Mouse (Mus musculus) ES-E14 (cell line): ENCODE results near the gene Spata21. TPM values are rescaled to one million over a fixed set of nuclear protein-coding genes. Genes with fewer than 3 reads are reported as not detected.
"Not testable (repeated sequence)": the region's sequence is repeated elsewhere in the genome, so short reads cannot be mapped to it uniquely, and the experiment has no call there.

Source experiments
- DNase-seq: peaks from one replicate; pipeline ENCODE4 v3.0.0-alpha.2; 2013; ENCODE audit warnings: low read depth, low spot score
- H3K27ac ChIP-seq: 2 replicates; pipeline ENCODE4 v1.5.1; 2012; ENCODE audit warnings: low read depth, mild to moderate bottlenecking, low read length, moderate library complexity, mixed read lengths; ENCODE audit not compliant: poor library complexity, insufficient read depth, severe bottlenecking
- H3K36me3 ChIP-seq: 2 replicates; pipeline ENCODE4 v1.6.1; 2012; ENCODE audit warnings: mild to moderate bottlenecking, low read length, moderate library complexity, mixed read lengths; ENCODE audit not compliant: control insufficient read depth, poor library complexity, insufficient read depth, severe bottlenecking
- H3K4me1 ChIP-seq, 2 experiments: fragments of 150-350 bp in 1 of 2; sonication (generic) in 1 of 2; 2 replicates each; pipeline ENCODE4 v1.6.1; 2012; ENCODE audit warnings: low read length in 2 of 2, mild to moderate bottlenecking in 1 of 2, mixed read lengths in 1 of 2; ENCODE audit not compliant: control insufficient read depth in 2 of 2, insufficient read depth in 2 of 2, poor library complexity in 1 of 2
- H3K4me3 ChIP-seq, 2 experiments: fragments of 150-350 bp in 1 of 2; sonication (generic) in 1 of 2; 2 replicates each; pipeline ENCODE4 v1.5.1; 2012; ENCODE audit warnings: low read length in 2 of 2, low read depth in 1 of 2, mild to moderate bottlenecking in 1 of 2, mixed read lengths in 1 of 2; ENCODE audit not compliant: insufficient read depth in 1 of 2, poor library complexity in 1 of 2, severe bottlenecking in 1 of 2
- H3K9ac ChIP-seq: 2 replicates; pipeline ENCODE4 v1.6.1; 2012; ENCODE audit warnings: low read depth, mild to moderate bottlenecking, low read length, mixed read lengths; ENCODE audit not compliant: poor library complexity, insufficient read depth, severe bottlenecking
- H3K9me3 ChIP-seq: fragments of 150-350 bp; sonication (generic); 2 replicates; pipeline ENCODE4 v1.6.1; 2012; ENCODE audit warnings: low read depth, mild to moderate bottlenecking, low read length; ENCODE audit not compliant: control insufficient read depth, insufficient read depth
- CHD2 ChIP-seq: IDR thresholded peaks from 2 replicates; pipeline ENCODE4 v1.6.1; 2014; ENCODE audit warnings: mild to moderate bottlenecking, low read depth, low read length, inconsistent platforms
- HCFC1 ChIP-seq: IDR thresholded peaks from 2 replicates; pipeline ENCODE4 v1.6.1; 2012; ENCODE audit warnings: low read length, inconsistent platforms, borderline replicate concordance; ENCODE audit not compliant: insufficient read depth
- MAFK ChIP-seq: IDR thresholded peaks from 2 replicates; pipeline ENCODE4 v1.6.1; 2014; ENCODE audit warnings: mild to moderate bottlenecking, low read depth, low read length, inconsistent platforms; ENCODE audit not compliant: insufficient read depth
- ZC3H11A ChIP-seq: IDR thresholded peaks from 2 replicates; pipeline ENCODE4 v1.6.1; 2012; ENCODE audit warnings: low read depth, mild to moderate bottlenecking, inconsistent platforms, low read length, borderline replicate concordance
- ZNF384 ChIP-seq: IDR thresholded peaks from 2 replicates; pipeline ENCODE4 v1.6.1; 2012; ENCODE audit warnings: low read depth, low read length, inconsistent platforms
- in situ Hi-C, 2 experiments: fragments of 600-800 bp; cut with MboI; formaldehyde crosslinking; loops; one replicate each; pipeline ENCODE4 v1.15.1; 2025; ENCODE audit warnings: low sequenced_read_pairs in 2 of 2, inconsistent platforms in 1 of 2; ENCODE audit not compliant: unreplicated experiment in 2 of 2
- total RNA-seq: library from RNA; depleted of rRNA; stranded (reverse); fragments of 300-350 nt; gene quantifications from 2 replicates; pipeline ENCODE4 v1.2.3, GENCODE M21; 2012

Spata21 gene
- total RNA-seq, 1 experiment = 0.27 TPM

DNA sequence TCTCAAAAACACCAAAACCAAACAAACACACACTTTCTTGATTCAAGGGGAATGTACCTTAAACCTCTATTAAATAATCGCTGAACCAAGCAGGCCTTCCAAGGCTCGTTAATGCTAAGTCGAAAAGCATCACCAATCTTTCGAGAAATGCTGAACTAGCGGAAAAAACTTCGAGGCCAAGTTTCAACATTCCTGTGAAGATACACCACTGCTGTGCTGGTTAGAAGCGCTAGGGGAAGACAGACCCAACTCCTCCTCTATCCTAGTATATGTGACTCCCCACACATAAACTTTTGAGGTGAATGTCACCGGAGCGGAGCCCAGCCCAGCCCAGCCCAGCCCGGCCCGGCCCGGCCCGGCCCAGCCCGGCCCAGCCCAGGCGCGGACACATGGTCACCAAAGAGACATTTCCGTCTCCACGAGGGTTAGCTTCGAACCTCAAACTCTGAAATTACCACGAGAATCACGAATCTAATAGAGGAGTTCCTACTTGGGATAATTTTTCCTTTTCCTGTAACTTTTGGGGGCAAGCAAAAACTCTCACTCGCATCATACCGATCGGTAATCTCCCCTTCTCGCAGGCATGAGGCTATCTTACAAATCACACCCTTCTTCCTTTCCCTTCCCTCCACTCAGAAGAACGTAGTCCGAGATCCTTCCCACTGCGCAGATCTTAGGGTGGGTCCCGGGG, 50.4 kb downstream of the Spata21 start:
- in situ Hi-C loops = no loop called here

DNA sequence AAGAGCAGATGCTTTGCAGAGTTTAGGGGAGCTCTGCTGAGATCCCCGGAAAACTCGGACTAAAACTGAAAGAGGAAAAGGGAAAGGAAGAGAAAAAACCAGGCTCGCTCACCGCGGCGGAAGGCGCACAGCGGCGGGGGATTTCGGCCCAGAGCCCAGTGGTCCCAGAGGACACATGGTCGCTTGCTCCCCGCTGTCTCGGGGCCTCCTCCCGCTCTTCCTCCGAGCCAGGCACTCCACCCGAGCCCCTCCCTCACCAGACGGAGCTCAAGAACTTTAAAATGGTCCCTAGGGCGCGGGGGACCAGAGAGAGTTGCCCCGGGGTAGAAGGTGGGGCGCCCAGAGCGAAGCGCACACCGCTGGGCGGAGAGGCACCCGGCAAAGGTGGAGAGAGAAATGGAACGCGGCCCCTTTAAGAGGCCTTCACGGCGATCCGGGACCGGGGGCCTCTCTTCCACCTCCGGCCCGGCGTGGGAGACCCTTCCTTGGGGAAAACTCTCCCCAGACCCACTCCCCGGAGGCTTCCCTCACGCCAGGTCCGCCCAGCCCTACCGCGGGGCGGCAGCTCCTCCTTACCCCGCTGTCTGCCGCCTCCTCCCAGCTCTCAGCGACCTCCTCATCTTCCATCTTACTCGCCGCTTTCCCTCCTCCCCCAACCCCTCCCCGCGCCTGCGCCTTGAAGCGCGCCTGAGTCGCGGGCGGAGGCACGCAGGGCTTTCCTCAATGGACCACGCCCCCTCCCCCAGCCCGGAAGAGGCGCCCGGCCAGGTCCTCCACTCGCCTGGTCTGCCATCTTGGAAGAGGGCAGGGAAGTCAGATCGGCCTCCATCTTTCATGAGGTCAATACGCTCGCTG, 51.2 kb downstream of the Spata21 start, which contains the start of gene Szrd1:
Gene Szrd1, minus strand, starts transcription at position 660 of the 855 bp plus-strand sequence.
- peak; percentile 91 for TF ChIP-seq HCFC1
- TF ChIP-seq ZNF384 = no peak

More for the DNA sequence above, 50.4 kb downstream of the Spata21 start:
- Histone ChIP-seq H3K9ac (peak overlapping the region; percentile 81), H3K9me3 (no peaks in the 10 kb centered on the region), H3K4me1 (peaks cover 14 to 21% of the 10 kb centered on the region in 2 experiments), H3K36me3 (no peaks in the 10 kb centered on the region; the same call in 1 of the 2 replicates), H3K27ac (peak overlapping the region; percentile 50), H3K4me3 (peak overlapping the region; percentile 74 to 96)
- TF ChIP-seq ZC3H11A = no peak
- TF ChIP-seq MAFK = peak; percentile 86
- no peak for DNase-seq

DNA sequence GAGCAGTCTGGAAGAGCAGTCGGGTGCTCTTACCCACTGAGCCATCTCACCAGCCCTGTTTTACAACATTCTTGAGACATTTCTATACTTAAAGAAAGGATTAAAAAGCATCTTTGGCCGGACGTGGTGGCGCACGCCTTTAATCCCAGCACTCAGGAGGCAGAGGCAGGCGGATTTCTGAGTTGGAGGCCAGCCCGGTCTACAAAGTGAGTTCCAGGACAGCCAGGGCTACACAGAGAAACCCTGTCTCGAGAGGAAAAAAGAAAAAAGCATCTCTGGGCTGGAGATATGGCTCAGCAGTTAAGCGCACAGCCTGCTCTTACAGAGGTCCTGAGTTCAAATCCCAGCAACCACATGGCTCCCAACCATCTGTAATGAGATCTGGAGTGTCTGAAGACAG, 52.2 kb downstream of the Spata21 start:
- in situ Hi-C loops, H3K9ac ChIP-seq, DNase-seq, H3K36me3 ChIP-seq, H3K4me3 ChIP-seq, H3K9me3 ChIP-seq, H3K27ac ChIP-seq: not testable (repeated sequence)
- H3K4me1 ChIP-seq = peaks cover 14 to 19% of the 10 kb centered on the region in 2 experiments; a peak in 3 of 4 replicates

More for the DNA sequence above, 51.2 kb downstream of the Spata21 start, which contains the start of gene Szrd1:
- Histone ChIP-seq H3K9me3 (no peaks in the 10 kb centered on the region), H3K9ac (peak within 1 kb of the TSS; percentile 81), H3K27ac (peak within 1 kb of the TSS; percentile 50), H3K4me3 (peak within 1 kb of the TSS; percentile 74 to 96), H3K4me1 (peaks cover 14 to 22% of the 10 kb centered on the region in 2 experiments; a peak in 3 of 4 replicates), H3K36me3 (no peaks in the 10 kb centered on the region; the same call in 1 of the 2 replicates)
- peak; percentile 99 for DNase-seq
- in situ Hi-C loops = no loop called here

DNA sequence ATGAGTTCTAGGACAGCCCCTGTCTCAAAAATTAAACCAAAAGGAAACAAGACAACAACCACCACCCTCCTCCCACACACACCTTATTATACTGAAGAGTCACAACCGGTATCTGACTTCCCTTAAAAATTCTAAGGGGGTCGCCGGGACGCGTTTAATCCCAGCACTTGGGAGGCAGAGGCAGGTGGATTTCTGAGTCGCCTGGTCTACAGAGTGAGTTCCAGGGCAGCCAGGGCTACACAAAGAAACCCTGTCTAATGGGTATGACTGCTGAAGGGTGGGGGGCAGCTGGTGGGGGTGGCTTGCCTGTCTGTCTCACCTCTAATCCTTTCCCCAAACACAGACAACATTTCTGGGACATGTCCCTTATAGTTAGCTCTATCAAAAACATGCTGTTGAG, 52.8 kb downstream of the Spata21 start:
- DNase-seq = no peak
- Histone ChIP-seq H3K4me1 (peaks cover 14 to 15% of the 10 kb centered on the region in 2 experiments; a peak in 3 of 4 replicates), H3K4me3 (no peak overlapping the region), H3K27ac (no peak overlapping the region), H3K36me3 (no peaks in the 10 kb centered on the region; the same call in 1 of the 2 replicates), H3K9me3 (no peaks in the 10 kb centered on the region), H3K9ac (no peak overlapping the region)
- in situ Hi-C loops = no loop called here
- TF ChIP-seq HCFC1 = no peak
- no peak for TF ChIP-seq MAFK
- TF ChIP-seq ZNF384 = no peak
- TF ChIP-seq CHD2 = no peak
- TF ChIP-seq ZC3H11A = no peak
